Mouse (Mus musculus) megakaryocyte, embryonic 14.5 days (primary cell): ENCODE results near the gene Gm42906.

Experiments
- FLI1 ChIP-seq: IDR thresholded peaks from 2 replicates; pipeline ENCODE4 v1.6.1; 2012; ENCODE audit warnings: low read length, inconsistent platforms, mixed read lengths
- GATA1 ChIP-seq: IDR thresholded peaks from 3 replicates; pipeline ENCODE4 v1.6.1; 2012; ENCODE audit warnings: mixed read lengths, low read length, inconsistent platforms, borderline replicate concordance

DNA sequence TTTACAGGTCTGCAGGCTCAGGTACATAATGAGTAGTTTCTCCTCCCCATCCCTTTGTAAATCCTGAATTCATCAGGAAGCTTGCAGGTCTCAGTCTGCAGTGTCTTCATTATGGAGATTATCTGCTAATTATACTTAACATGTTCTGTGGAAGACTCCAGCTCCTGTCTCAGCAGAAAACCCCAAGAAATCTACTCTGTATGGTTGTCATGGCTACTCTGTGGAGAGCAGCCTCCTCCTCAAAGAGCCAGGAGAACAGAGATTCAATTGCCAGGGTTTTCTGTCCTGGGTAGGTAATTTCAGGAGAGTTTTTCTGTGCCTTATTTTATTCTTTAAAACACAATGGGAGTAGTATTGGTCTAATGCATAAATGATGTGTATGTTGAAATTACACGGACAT lies 405.0 kb downstream of the Gm42906 start:
- no peak for TF ChIP-seq GATA1
- TF ChIP-seq FLI1: no peak
